Mouse (Mus musculus) MEL (cell line): ENCODE data around the gene Htr2b. TPM values are rescaled to one million over a fixed set of nuclear protein-coding genes. Genes with fewer than 3 reads are reported as not detected.

Experiments used
- DNase-seq: peaks from one replicate; pipeline ENCODE4 v3.0.0; 2011; ENCODE audit warnings: low read depth, low spot score
- H3K27ac ChIP-seq: 2 replicates; pipeline ENCODE4 v1.5.1; 2012; ENCODE audit warnings: low read depth, mild to moderate bottlenecking, control low read depth, low read length, moderate library complexity; ENCODE audit not compliant: control insufficient read depth
- H3K27me3 ChIP-seq, 2 experiments: fragments of 150-350 bp in 1 of 2; sonication (generic) in 1 of 2; 2 replicates each; pipeline ENCODE4 v1.6.1; 2012; ENCODE audit warnings: low read length in 2 of 2, mild to moderate bottlenecking in 2 of 2, improper control_type of control experiment in 1 of 2, moderate library complexity in 1 of 2; ENCODE audit not compliant: insufficient read depth in 2 of 2, control insufficient read depth in 1 of 2
- H3K36me3 ChIP-seq, 2 experiments: 2 replicates each; pipeline ENCODE4 v1.6.1; 2012 to 2014; ENCODE audit warnings: low read length in 2 of 2, improper control_type of control experiment in 1 of 2, inconsistent platforms in 1 of 2, mild to moderate bottlenecking in 1 of 2; ENCODE audit not compliant: insufficient read depth in 2 of 2, control insufficient read depth in 1 of 2
- H3K4me1 ChIP-seq, 2 experiments: fragments of 150-350 bp in 1 of 2; sonication (generic) in 1 of 2; 2 replicates each; pipeline ENCODE4 v1.6.1; 2012; ENCODE audit warnings: low read length in 2 of 2, improper control_type of control experiment in 1 of 2, mild to moderate bottlenecking in 1 of 2; ENCODE audit not compliant: insufficient read depth in 2 of 2, control insufficient read depth in 1 of 2
- H3K4me3 ChIP-seq, 2 experiments: fragments of 150-350 bp in 1 of 2; sonication (generic) in 1 of 2; 2 replicates each; pipeline ENCODE4 v1.5.1; 2012; ENCODE audit warnings: low read depth in 2 of 2, low read length in 2 of 2, mild to moderate bottlenecking in 2 of 2, moderate library complexity in 2 of 2, control low read depth in 1 of 2, improper control_type of control experiment in 1 of 2; ENCODE audit not compliant: control insufficient read depth in 1 of 2, insufficient read depth in 1 of 2
- H3K79me2 ChIP-seq: 2 replicates; pipeline ENCODE4 v1.6.1; 2012; ENCODE audit warnings: mild to moderate bottlenecking, low read length, moderate library complexity; ENCODE audit not compliant: control insufficient read depth, poor library complexity, insufficient read depth
- H3K9ac ChIP-seq: 2 replicates; pipeline ENCODE4 v1.6.1; 2012; ENCODE audit warnings: low read depth, mild to moderate bottlenecking, control low read depth, low read length, moderate library complexity; ENCODE audit not compliant: control insufficient read depth, poor library complexity, severe bottlenecking
- H3K9me3 ChIP-seq: fragments of 150-350 bp; sonication (generic); replicated peaks from 2 replicates; pipeline ENCODE4 v1.6.1; 2012; ENCODE audit warnings: mild to moderate bottlenecking, low read length, improper control_type of control experiment, moderate library complexity; ENCODE audit not compliant: insufficient read depth
- EP300 ChIP-seq, 2 experiments: IDR thresholded peaks; 2 replicates each; pipeline ENCODE4 v1.6.1; 2011; ENCODE audit warnings: improper control_type of control experiment in 2 of 2, low read length in 2 of 2, low read depth in 1 of 2, mild to moderate bottlenecking in 1 of 2
- ETS1 ChIP-seq: IDR thresholded peaks from 2 replicates; pipeline ENCODE4 v1.6.1; 2012; ENCODE audit warnings: low read depth, mild to moderate bottlenecking, inconsistent platforms, low read length, improper control_type of control experiment, moderate library complexity
- GATA1 ChIP-seq: IDR thresholded peaks from 2 replicates; pipeline ENCODE4 v1.6.1; 2011; ENCODE audit warnings: low read depth, low read length, improper control_type of control experiment
- JUND ChIP-seq: IDR thresholded peaks from 2 replicates; pipeline ENCODE4 v1.6.1; 2011; ENCODE audit warnings: low read depth, mild to moderate bottlenecking, improper control_type of control experiment, low read length
- KAT2A ChIP-seq: conservative IDR thresholded peaks from 2 replicates; pipeline ENCODE4 v1.6.1; 2012; ENCODE audit warnings: low read depth, low read length, improper control_type of control experiment, inconsistent platforms
- POLR2A ChIP-seq, 2 experiments: IDR thresholded peaks; 2 replicates each; pipeline ENCODE4 v1.6.1; 2011 to 2012; ENCODE audit warnings: low read length in 2 of 2, mild to moderate bottlenecking in 2 of 2, control low read depth in 1 of 2, improper control_type of control experiment in 1 of 2, low read depth in 1 of 2, moderate library complexity in 1 of 2; ENCODE audit not compliant: control insufficient read depth in 1 of 2, insufficient read depth in 1 of 2, poor library complexity in 1 of 2
- TCF12 ChIP-seq: IDR thresholded peaks from 2 replicates; pipeline ENCODE4 v1.6.1; 2014; ENCODE audit warnings: low read depth, mild to moderate bottlenecking, inconsistent platforms, low read length, improper control_type of control experiment, moderate library complexity
- USF1 ChIP-seq: IDR thresholded peaks from 2 replicates; pipeline ENCODE4 v1.6.1; 2014; ENCODE audit warnings: low read depth, mild to moderate bottlenecking, inconsistent platforms, low read length, improper control_type of control experiment, moderate library complexity
- USF2 ChIP-seq, 2 experiments: IDR thresholded peaks; 2 replicates each; pipeline ENCODE4 v1.6.1; 2011 to 2012; ENCODE audit warnings: improper control_type of control experiment in 2 of 2, low read length in 2 of 2, borderline replicate concordance in 1 of 2, inconsistent platforms in 1 of 2, low read depth in 1 of 2, mild to moderate bottlenecking in 1 of 2; ENCODE audit not compliant: insufficient read depth in 1 of 2
- polyA plus RNA-seq, 2 experiments: library from polyadenylated mRNA; stranded (reverse) in 1 of 2; unstranded in 1 of 2; fragments of >175 nt in 1 of 2; fragments of >200 nt in 1 of 2; gene quantifications; 2 replicates each; pipeline versions ENCODE4 v1.2.1 to v1.2.4; 2012; ENCODE audit warnings: low replicate concordance in 2 of 2, low read depth in 1 of 2; ENCODE audit not compliant: insufficient read length in 2 of 2, insufficient read depth in 1 of 2, missing spikeins in 1 of 2
- total RNA-seq: library from RNA; depleted of rRNA; stranded (reverse); fragments of 300-350 nt; gene quantifications from 2 replicates; pipeline ENCODE4 v1.2.3, GENCODE M21; 2012

The Htr2b gene
- total and polyA plus RNA-seq, 3 experiments, result 0.15 to 0.22 TPM; not detected in 1

DNA sequence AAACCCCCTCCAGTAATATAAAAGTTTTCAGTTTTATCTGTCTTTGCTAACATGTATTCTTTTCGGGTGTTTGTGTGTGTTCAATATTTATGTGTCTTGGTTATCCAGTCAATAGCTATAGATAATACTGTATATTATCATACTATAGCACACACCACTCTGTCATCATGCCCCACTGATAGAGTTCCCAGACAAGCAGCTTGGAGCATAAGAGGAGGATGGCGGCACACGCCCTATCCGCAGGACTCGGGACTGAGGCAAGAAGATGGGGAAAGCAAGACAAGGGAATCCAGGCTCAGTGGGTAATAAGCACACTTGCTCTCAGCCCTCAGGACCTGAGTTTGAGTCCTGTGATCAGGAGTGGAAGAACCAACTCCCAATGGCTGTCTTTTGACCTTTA lies 48.7 kb upstream of the Htr2b start:
- peak overlapping the region; percentile 69 for H3K27ac ChIP-seq
- peaks cover 12 to 13% of the 10 kb centered on the region in 2 experiments for H3K4me1 ChIP-seq
- TF ChIP-seq JUND, result no peak
- peak; percentile 44; the same call in 1 of the 2 replicates for TF ChIP-seq TCF12
- H3K9me3 ChIP-seq, result no peaks in the 10 kb centered on the region
- H3K4me3 ChIP-seq, result no peak overlapping the region
- H3K9ac ChIP-seq, result no peak overlapping the region
- no peaks in the 10 kb centered on the region for H3K27me3 ChIP-seq
- no peak for DNase-seq
- H3K79me2 ChIP-seq, result no peaks in the 10 kb centered on the region
- peaks cover 7 to 9% of the 10 kb centered on the region in 2 experiments; a peak in 3 of 4 replicates for H3K36me3 ChIP-seq

DNA sequence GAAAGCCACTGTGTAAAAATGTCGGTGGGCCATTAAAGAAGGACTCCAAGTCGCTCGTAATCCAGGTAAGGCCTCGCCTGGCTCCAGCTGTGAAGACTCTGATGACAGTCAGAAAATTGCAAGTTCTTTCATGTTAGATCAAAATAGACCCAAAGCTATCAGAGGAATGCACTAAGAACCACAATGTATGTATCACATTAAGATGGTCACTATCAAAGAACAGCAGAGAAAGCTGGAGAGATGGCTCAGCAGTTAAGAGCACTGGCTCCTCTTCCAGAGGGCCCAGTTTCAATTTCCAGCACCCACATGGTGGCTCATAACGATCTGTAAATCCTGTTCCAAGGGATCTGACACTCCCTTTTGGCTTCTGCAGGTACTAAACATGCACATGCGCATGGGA lies 48.3 kb upstream of the Htr2b start:
- Histone ChIP-seq H3K36me3 (peaks cover 5 to 11% of the 10 kb centered on the region in 2 experiments), H3K9ac (no peak overlapping the region), H3K9me3 (no peaks in the 10 kb centered on the region), H3K27ac (peak overlapping the region; percentile 69), H3K4me1 (peaks cover 16% of the 10 kb centered on the region in 2 experiments), H3K4me3 (no peak overlapping the region), H3K27me3 (no peaks in the 10 kb centered on the region), H3K79me2 (no peaks in the 10 kb centered on the region)
- no peak for DNase-seq
- TF ChIP-seq USF2 (IDR thresholded peaks at IDR 0.05; ENCODE audit: borderline replicate concordance in 1 of 2, insufficient read depth in 1 of 2, low read depth in 1 of 2, low read length in 2 of 2) (no peak), GATA1 (0 out of 2 replicates have a peak, but pooled peaks have one; percentile 25), EP300 (IDR thresholded peaks at IDR 0.05; ENCODE audit: low read depth in 1 of 2, low read length in 2 of 2) (peak; percentile 31 to 74; a peak in 2 of 4 replicates), ETS1 (peak; percentile 17; the same call in 1 of the 2 replicates), KAT2A (no peak), TCF12 (peak; percentile 78; the same call in 1 of the 2 replicates)

DNA sequence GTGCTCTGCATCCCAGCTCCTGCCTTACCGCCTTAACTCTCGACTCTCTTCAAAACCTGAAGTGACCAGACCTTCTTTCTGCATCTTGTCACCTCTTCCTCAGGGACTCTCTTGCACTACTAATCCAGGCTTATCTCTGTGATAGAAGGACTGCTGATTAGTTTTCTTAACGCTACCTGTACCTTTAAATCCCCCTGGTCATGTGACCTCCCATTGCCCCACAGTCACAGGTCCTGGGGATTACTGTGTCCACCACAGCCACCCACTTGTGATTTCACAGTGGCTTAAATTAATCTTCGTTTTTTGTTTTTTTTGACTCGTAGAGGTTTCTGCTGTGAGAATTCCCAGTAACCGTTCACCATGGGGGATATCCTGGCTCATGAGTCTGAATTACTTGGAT lies 44.8 kb upstream of the Htr2b start:
- TF ChIP-seq POLR2A (IDR thresholded peaks at IDR 0.05; ENCODE audit: control insufficient read depth in 1 of 2, insufficient read depth in 1 of 2, low read depth in 1 of 2, low read length in 2 of 2, poor library complexity in 1 of 2), result no peak
- peak; percentile 53; the same call in 1 of the 2 replicates for TF ChIP-seq USF1
- Histone ChIP-seq H3K4me1 (peaks cover 16% of the 10 kb centered on the region in 2 experiments), H3K27ac (no peak overlapping the region), H3K9me3 (no peaks in the 10 kb centered on the region), H3K27me3 (no peaks in the 10 kb centered on the region), H3K4me3 (no peak overlapping the region), H3K79me2 (no peaks in the 10 kb centered on the region; the same call in 1 of the 2 replicates), H3K9ac (no peak overlapping the region), H3K36me3 (peaks cover 5 to 14% of the 10 kb centered on the region in 2 experiments; a peak in 3 of 4 replicates)
- no peak for DNase-seq
